Mouse (Mus musculus): ENCODE results near the gene Nkapl. TPM values are rescaled to one million over a fixed set of nuclear protein-coding genes. Genes with fewer than 3 reads are reported as not detected.
"Not testable (repeated sequence)": the region's sequence is repeated elsewhere in the genome, so short reads cannot be mapped to it uniquely, and the experiment has no call there.

Gene Nkapl
- polyA plus RNA-seq, 1 experiment from 2014 or later, result 3.3 TPM

GRCm38 (mm10) chr13:21462516-21462915 is 5.8 kb downstream of the Nkapl start:
- not testable (repeated sequence) for H3K27me3 ChIP-seq; H3K27ac ChIP-seq; H3K4me3 ChIP-seq (replicated peaks); ATAC-seq (ENCODE audit: low FRiP score); H3K9me3 ChIP-seq; H3K9ac ChIP-seq; H3K36me3 ChIP-seq (replicated peaks); H3K4me1 ChIP-seq; H3K4me2 ChIP-seq
- 59% methylated on average over 9 of the region's 9 CpGs for WGBS

GRCm38 (mm10) chr13:21456347-21456746 is 12.0 kb downstream of the Nkapl start:
- no peak overlapping the region for H3K4me3 ChIP-seq (replicated peaks)
- no peaks in the 10 kb centered on the region for H3K36me3 ChIP-seq (replicated peaks)
- H3K27me3 ChIP-seq, result peaks cover 12% of the 10 kb centered on the region; the same call in 1 of the 2 replicates
- no peak overlapping the region for H3K27ac ChIP-seq
- no peak for ATAC-seq (ENCODE audit: low FRiP score)
- H3K4me2 ChIP-seq, result no peak overlapping the region
- H3K9ac ChIP-seq, result no peak overlapping the region
- H3K4me1 ChIP-seq, result peaks cover 14% of the 10 kb centered on the region
- H3K9me3 ChIP-seq, result no peaks in the 10 kb centered on the region
- 22% methylated on average over 4 of the region's 4 CpGs for WGBS

- H3K4me2 ChIP-seq, result no peak overlapping the region
- no peaks in the 10 kb centered on the region for H3K9me3 ChIP-seq
- H3K36me3 ChIP-seq (replicated peaks), result peaks cover 2% of the 10 kb centered on the region; the same call in 1 of the 2 replicates
- H3K27me3 ChIP-seq, result peaks cover 9% of the 10 kb centered on the region; the same call in 1 of the 2 replicates
- peaks cover 14% of the 10 kb centered on the region for H3K4me1 ChIP-seq
- H3K9ac ChIP-seq, result no peak overlapping the region
- no peak for ATAC-seq (ENCODE audit: low FRiP score)
- no peak overlapping the region for H3K27ac ChIP-seq
- H3K4me3 ChIP-seq (replicated peaks), result no peak overlapping the region
- 94% methylated on average over 3 of the region's 3 CpGs for WGBS
These were observed 14.2 kb downstream of the Nkapl start for GRCm38 (mm10) chr13:21454133-21454532.

- Histone ChIP-seq H3K27ac (peak within 1 kb of the TSS; percentile 75), H3K9ac (peak within 1 kb of the TSS; percentile 76), H3K4me1 (peaks cover 14% of the 10 kb centered on the region), H3K9me3 (no peaks in the 10 kb centered on the region), H3K27me3 (peaks cover 9% of the 10 kb centered on the region; the same call in 1 of the 2 replicates), H3K36me3 (replicated peaks) (peaks cover 7% of the 10 kb centered on the region; the same call in 1 of the 2 replicates), H3K4me3 (replicated peaks) (peak within 1 kb of the TSS; percentile 73), H3K4me2 (peak within 1 kb of the TSS; percentile 79)
- WGBS, result 0% methylated on average over 23 of the region's 23 CpGs
- ATAC-seq (ENCODE audit: low FRiP score), result peak; percentile 94
These were observed 14.9 kb downstream of the Nkapl start, which contains the start of gene Zscan26 for GRCm38 (mm10) chr13:21453449-21453848. Zscan26 (minus strand) TSS chr13:21453730.

- peak overlapping the region; percentile 73 for H3K4me3 ChIP-seq (replicated peaks)
- peak; percentile 42; the same call in 1 of the 2 replicates for ATAC-seq (ENCODE audit: low FRiP score)
- H3K27me3 ChIP-seq, result peaks cover 9% of the 10 kb centered on the region; the same call in 1 of the 2 replicates
- H3K9ac ChIP-seq, result peak overlapping the region; percentile 76
- peaks cover 10% of the 10 kb centered on the region for H3K36me3 ChIP-seq (replicated peaks)
- no peaks in the 10 kb centered on the region for H3K9me3 ChIP-seq
- H3K4me1 ChIP-seq, result peaks cover 14% of the 10 kb centered on the region
- peak overlapping the region; percentile 79 for H3K4me2 ChIP-seq
- WGBS, result 2% methylated on average over 13 of the region's 13 CpGs
- peak overlapping the region; percentile 75 for H3K27ac ChIP-seq
These were observed 15.3 kb downstream of the Nkapl start for GRCm38 (mm10) chr13:21453042-21453441.

GRCm38 (mm10) chr13:21447856-21448614 is 20.3 kb downstream of the Nkapl start:
- Histone ChIP-seq H3K27me3 (no peaks in the 10 kb centered on the region), H3K4me3 (replicated peaks) (no peak overlapping the region), H3K9ac (no peak overlapping the region), H3K9me3 (no peaks in the 10 kb centered on the region), H3K4me2 (no peak overlapping the region), H3K4me1 (peaks cover 13% of the 10 kb centered on the region), H3K27ac (no peak overlapping the region), H3K36me3 (replicated peaks) (peaks cover 56% of the 10 kb centered on the region)
- no peak for ATAC-seq (ENCODE audit: low FRiP score)
- WGBS, result 84% methylated on average over 16 of the region's 16 CpGs

GRCm38 (mm10) chr13:21446796-21447195 is 21.5 kb downstream of the Nkapl start:
- H3K27ac ChIP-seq, result no peak overlapping the region
- no peaks in the 10 kb centered on the region for H3K27me3 ChIP-seq
- no peak overlapping the region for H3K4me3 ChIP-seq (replicated peaks)
- no peak overlapping the region for H3K4me2 ChIP-seq
- 91% methylated on average over 9 of the region's 9 CpGs for WGBS
- H3K36me3 ChIP-seq (replicated peaks), result peaks cover 60% of the 10 kb centered on the region
- ATAC-seq (ENCODE audit: low FRiP score), result no peak
- H3K4me1 ChIP-seq, result peaks cover under 1% of the 10 kb centered on the region; the same call in 1 of the 2 replicates
- H3K9ac ChIP-seq, result no peak overlapping the region
- no peaks in the 10 kb centered on the region for H3K9me3 ChIP-seq

- Histone ChIP-seq H3K4me1 (peaks cover 14% of the 10 kb centered on the region), H3K27me3 (no peaks in the 10 kb centered on the region), H3K27ac (no peak overlapping the region; the same call in 1 of the 2 replicates), H3K9ac (peak overlapping the region; percentile 71; the same call in 1 of the 2 replicates), H3K4me2 (peak overlapping the region; percentile 80), H3K4me3 (replicated peaks) (peak overlapping the region; percentile 54), H3K9me3 (no peaks in the 10 kb centered on the region), H3K36me3 (replicated peaks) (peaks cover 33% of the 10 kb centered on the region)
- peak; percentile 62 for ATAC-seq (ENCODE audit: low FRiP score)
- 16% methylated on average over 10 of the region's 10 CpGs for WGBS
These were observed 27.1 kb downstream of the Nkapl start for GRCm38 (mm10) chr13:21441207-21441572.

GRCm38 (mm10) chr13:21440503-21441206 is 27.7 kb downstream of the Nkapl start, which contains the start of gene Pgbd1:
Pgbd1 (minus strand) TSS chr13:21441058.
- Histone ChIP-seq H3K4me3 (replicated peaks) (peak within 1 kb of the TSS; percentile 54), H3K27ac (peak within 1 kb of the TSS; percentile 75), H3K9ac (peak within 1 kb of the TSS; percentile 71), H3K36me3 (replicated peaks) (peaks cover 28% of the 10 kb centered on the region), H3K4me2 (peak within 1 kb of the TSS; percentile 80), H3K4me1 (peaks cover 14% of the 10 kb centered on the region), H3K27me3 (no peaks in the 10 kb centered on the region), H3K9me3 (no peaks in the 10 kb centered on the region)
- under 1% methylated on average over 32 of the region's 32 CpGs for WGBS
- ATAC-seq (ENCODE audit: low FRiP score), result peak; percentile 93

- peaks cover 8% of the 10 kb centered on the region for H3K4me1 ChIP-seq
- no peak overlapping the region for H3K27ac ChIP-seq
- H3K9ac ChIP-seq, result no peak overlapping the region
- H3K4me3 ChIP-seq (replicated peaks), result no peak overlapping the region
- no peaks in the 10 kb centered on the region for H3K27me3 ChIP-seq
- 86% methylated on average over 4 of the region's 4 CpGs for WGBS
- H3K36me3 ChIP-seq (replicated peaks), result no peaks in the 10 kb centered on the region
- H3K9me3 ChIP-seq, result no peaks in the 10 kb centered on the region
- H3K4me2 ChIP-seq, result no peak overlapping the region
- ATAC-seq (ENCODE audit: low FRiP score), result no peak
These were observed 32.8 kb downstream of the Nkapl start for GRCm38 (mm10) chr13:21435476-21435875.

- Histone ChIP-seq H3K4me1 (no peaks in the 10 kb centered on the region), H3K36me3 (replicated peaks) (no peaks in the 10 kb centered on the region), H3K9me3 (no peaks in the 10 kb centered on the region), H3K4me2 (no peak overlapping the region), H3K4me3 (replicated peaks) (no peak overlapping the region), H3K27ac (no peak overlapping the region), H3K27me3 (no peaks in the 10 kb centered on the region), H3K9ac (no peak overlapping the region)
- no peak for ATAC-seq (ENCODE audit: low FRiP score)
- WGBS, result 82% methylated on average over 1 of the region's 1 CpGs
These were observed 40.7 kb downstream of the Nkapl start for GRCm38 (mm10) chr13:21427631-21428030.

GRCm38 (mm10) chr13:21423301-21423700 is 45.0 kb downstream of the Nkapl start:
- no peaks in the 10 kb centered on the region for H3K9me3 ChIP-seq
- no peak overlapping the region for H3K4me3 ChIP-seq (replicated peaks)
- no peak overlapping the region for H3K4me2 ChIP-seq
- 61% methylated on average over 5 of the region's 5 CpGs for WGBS
- no peaks in the 10 kb centered on the region for H3K36me3 ChIP-seq (replicated peaks)
- H3K9ac ChIP-seq, result no peak overlapping the region
- no peaks in the 10 kb centered on the region for H3K4me1 ChIP-seq
- H3K27ac ChIP-seq, result no peak overlapping the region
- no peaks in the 10 kb centered on the region for H3K27me3 ChIP-seq
- ATAC-seq (ENCODE audit: low FRiP score), result no peak

Measured in forebrain, embryonic 12.5 days (tissue).